Mouse (Mus musculus) bone marrow, adult 2 months (tissue): Measurements from ENCODE around the gene Rbm33. TPM values are rescaled to one million over a fixed set of nuclear protein-coding genes. Genes with fewer than 3 reads are reported as not detected.
A peak's percentile ranks its signal among the peaks of the same experiment; 100 is the strongest.

Experiments used
- H3K27ac ChIP-seq: fragments of 200-500 bp; 2 replicates; pipeline ENCODE4 v1.5.1; 2012; ENCODE audit warnings: low read depth, mild to moderate bottlenecking, control low read depth, inconsistent platforms, low read length; ENCODE audit not compliant: control insufficient read depth, poor library complexity, insufficient read depth
- H3K4me1 ChIP-seq: fragments of 200-500 bp; 2 replicates; pipeline ENCODE4 v1.6.1; 2011; ENCODE audit warnings: low read length; ENCODE audit not compliant: control insufficient read depth, insufficient read depth
- H3K4me3 ChIP-seq: fragments of 200-500 bp; replicated peaks from 2 replicates; pipeline ENCODE3; 2011; ENCODE audit warnings: mild to moderate bottlenecking, low read depth, low read length, control low read depth; ENCODE audit not compliant: control insufficient read depth
- CTCF ChIP-seq: fragments of 200-500 bp; IDR thresholded peaks from 2 replicates; pipeline ENCODE4 v1.5.1; 2011; ENCODE audit warnings: low read length, control low read depth; ENCODE audit not compliant: control insufficient read depth, insufficient read depth
- POLR2A ChIP-seq: fragments of 200-500 bp; IDR thresholded peaks from 2 replicates; pipeline ENCODE4 v1.6.1; 2011; ENCODE audit warnings: low read depth, mild to moderate bottlenecking, control low read depth, low read length, borderline replicate concordance; ENCODE audit not compliant: control insufficient read depth
- WGBS: fragments of 180-500 bp; shearing (Covaris S2); methylation state at CpG from one replicate; pipeline ENCODE4 v1.1.7; 2018; 5-methylcytosine and 5-hydroxymethylcytosine counted together
- polyA plus RNA-seq: library from polyadenylated mRNA; stranded (reverse); fragments of >200 nt; gene quantifications from 2 replicates; pipeline ENCODE4 v1.2.4, GENCODE M21; 2011; ENCODE audit warnings: low replicate concordance; ENCODE audit not compliant: missing spikeins, insufficient read depth, insufficient read length

Rbm33 gene
- polyA plus RNA-seq, 1 experiment, result 36.3 TPM

- no peak overlapping the region for H3K27ac ChIP-seq
- no peak overlapping the region for H3K4me3 ChIP-seq
- TF ChIP-seq POLR2A (no peak), CTCF (no peak)
- H3K4me1 ChIP-seq, result no peaks in the 10 kb centered on the region
These were observed 35.1 kb downstream of the Rbm33 start for GRCm38 (mm10) chr5:28351857-28352513.

GRCm38 (mm10) chr5:28355614-28356013 lies 38.7 kb downstream of the Rbm33 start:
- Histone ChIP-seq H3K4me3 (no peak overlapping the region), H3K4me1 (no peaks in the 10 kb centered on the region), H3K27ac (no peak overlapping the region)
- TF ChIP-seq POLR2A, result no peak
- no peak for TF ChIP-seq CTCF

GRCm38 (mm10) chr5:28360745-28361144 lies 43.8 kb downstream of the Rbm33 start:
- no peak overlapping the region for H3K4me3 ChIP-seq
- H3K4me1 ChIP-seq, result no peaks in the 10 kb centered on the region; the same call in 1 of the 2 replicates
- 88% methylated on average over 2 of the region's 2 CpGs for WGBS
- TF ChIP-seq CTCF, result no peak
- TF ChIP-seq POLR2A, result no peak
- H3K27ac ChIP-seq, result no peak overlapping the region

- no peaks in the 10 kb centered on the region; the same call in 1 of the 2 replicates for H3K4me1 ChIP-seq
- H3K27ac ChIP-seq, result no peak overlapping the region
- H3K4me3 ChIP-seq, result no peak overlapping the region
- WGBS, result 83% methylated on average over 2 of the region's 2 CpGs
- TF ChIP-seq POLR2A, result no peak
- TF ChIP-seq CTCF, result no peak
These were observed 51.1 kb downstream of the Rbm33 start for GRCm38 (mm10) chr5:28368056-28368455.

- TF ChIP-seq POLR2A, result no peak
- no peak for TF ChIP-seq CTCF
- no peak overlapping the region for H3K4me3 ChIP-seq
- peak overlapping the region; percentile 50; the same call in 1 of the 2 replicates for H3K27ac ChIP-seq
- H3K4me1 ChIP-seq, result no peaks in the 10 kb centered on the region; the same call in 1 of the 2 replicates
These were observed 53.9 kb downstream of the Rbm33 start for GRCm38 (mm10) chr5:28370836-28371235.

- no peak overlapping the region for H3K27ac ChIP-seq
- no peaks in the 10 kb centered on the region; the same call in none of the 2 replicates for H3K4me1 ChIP-seq
- no peak for TF ChIP-seq POLR2A
- no peak for TF ChIP-seq CTCF
- WGBS, result 64% methylated on average over 1 of the region's 1 CpGs
- H3K4me3 ChIP-seq, result no peak overlapping the region
These were observed 55.3 kb downstream of the Rbm33 start for GRCm38 (mm10) chr5:28372172-28372664.

- 85% methylated on average over 2 of the region's 2 CpGs for WGBS
- TF ChIP-seq CTCF (no peak), POLR2A (no peak)
These were observed 56.8 kb downstream of the Rbm33 start for GRCm38 (mm10) chr5:28373498-28374427.

GRCm38 (mm10) chr5:28377299-28377698 lies 60.4 kb downstream of the Rbm33 start:
- no peaks in the 10 kb centered on the region; the same call in none of the 2 replicates for H3K4me1 ChIP-seq
- TF ChIP-seq POLR2A (no peak), CTCF (no peak)
- no peak overlapping the region for H3K27ac ChIP-seq
- H3K4me3 ChIP-seq, result no peak overlapping the region

More at GRCm38 (mm10) chr5:28373498-28374427, 56.8 kb downstream of the Rbm33 start:
- Histone ChIP-seq H3K4me3 (no peak overlapping the region), H3K27ac (no peak overlapping the region), H3K4me1 (no peaks in the 10 kb centered on the region; the same call in none of the 2 replicates)
